Mouse (Mus musculus) heart, embryonic 16.5 days (tissue): ENCODE data around the gene Gltp. TPM values are rescaled to one million over a fixed set of nuclear protein-coding genes. Genes with fewer than 3 reads are reported as not detected.

Experiments used
- ATAC-seq: fragments of 200-750 bp; cut with Nextera tagmentation; replicated peaks from 2 replicates; pipeline ENCODE4 v1.8.0; 2017; ENCODE audit warnings: moderate number of reproducible peaks; ENCODE audit not compliant: insufficient read depth, low FRiP score; ENCODE audit errors: extremely low read depth
- H3K27ac ChIP-seq: fragments of 300-500 bp; sonication (generic); 2 replicates; pipeline ENCODE4 v1.5.1; 2014; ENCODE audit warnings: mild to moderate bottlenecking, low read length, control low read depth, moderate library complexity
- H3K27me3 ChIP-seq: fragments of 300-500 bp; sonication (generic); 2 replicates; pipeline ENCODE4 v1.6.1; 2014; ENCODE audit warnings: low read length, mixed read lengths; ENCODE audit not compliant: control insufficient read depth, insufficient read depth
- H3K36me3 ChIP-seq: fragments of 300-500 bp; sonication (generic); 2 replicates; pipeline ENCODE4 v1.6.1; 2014; ENCODE audit not compliant: control insufficient read depth, insufficient read depth
- H3K4me1 ChIP-seq: fragments of 300-500 bp; sonication (generic); 2 replicates; pipeline ENCODE4 v1.6.1; 2014; ENCODE audit warnings: low read length, mixed read lengths; ENCODE audit not compliant: control insufficient read depth, insufficient read depth
- H3K4me2 ChIP-seq: fragments of 300-500 bp; sonication (generic); 2 replicates; pipeline ENCODE4 v1.6.1; 2014; ENCODE audit warnings: low read depth, mild to moderate bottlenecking, control low read depth, low read length
- H3K4me3 ChIP-seq: fragments of 300-500 bp; sonication (generic); 2 replicates; pipeline ENCODE4 v1.5.1; 2014; ENCODE audit warnings: mild to moderate bottlenecking, control low read depth, low read length
- H3K9ac ChIP-seq: fragments of 300-500 bp; sonication (generic); 2 replicates; pipeline ENCODE4 v1.6.1; 2014; ENCODE audit warnings: low read length, control low read depth
- H3K9me3 ChIP-seq: fragments of 300-500 bp; sonication (generic); replicated peaks from 2 replicates; pipeline ENCODE4 v1.6.1; 2016; ENCODE audit warnings: low read length; ENCODE audit not compliant: control insufficient read depth
- WGBS: fragments of 180-500 bp; shearing (Covaris S2); extraction: QIAGEN DNeasy Blood & Tissue Kit; methylation state at CpG from one replicate; pipeline ENCODE4 v1.1.7; 2014; 5-methylcytosine and 5-hydroxymethylcytosine counted together
- polyA plus RNA-seq: library from polyadenylated mRNA; unstranded; fragments of >200 nt; fragmentation: Nextera tagmentation; extraction: Ambion mirVana; gene quantifications from 2 replicates; pipeline ENCODE4 v1.2.1, GENCODE M21; 2015

The Gltp gene
- polyA plus RNA-seq, 1 experiment from 2014 or later: 69.2 TPM

GRCm38 (mm10) chr5:114689700-114690366 lies 951 bp downstream of the Gltp start:
- Histone ChIP-seq H3K9me3 (no peaks in the 10 kb centered on the region), H3K9ac (peak overlapping the region; percentile 88), H3K4me2 (peak overlapping the region; percentile 97), H3K4me3 (peak overlapping the region; percentile 84), H3K27ac (no peak overlapping the region), H3K27me3 (no peaks in the 10 kb centered on the region; the same call in 1 of the 2 replicates), H3K36me3 (no peaks in the 10 kb centered on the region), H3K4me1 (peaks cover 12% of the 10 kb centered on the region)
- 19% methylated on average over 16 of the region's 16 CpGs for WGBS
- no peak for ATAC-seq

GRCm38 (mm10) chr5:114688703-114689102 lies 2.1 kb downstream of the Gltp start:
- 84% methylated on average over 13 of the region's 13 CpGs for WGBS
- H3K9ac ChIP-seq: no peak overlapping the region
- no peak overlapping the region for H3K27ac ChIP-seq
- no peaks in the 10 kb centered on the region for H3K9me3 ChIP-seq
- no peaks in the 10 kb centered on the region for H3K36me3 ChIP-seq
- no peaks in the 10 kb centered on the region for H3K27me3 ChIP-seq
- no peak overlapping the region for H3K4me3 ChIP-seq
- ATAC-seq: no peak
- no peak overlapping the region for H3K4me2 ChIP-seq
- H3K4me1 ChIP-seq: peaks cover 15% of the 10 kb centered on the region

- Histone ChIP-seq H3K4me1 (peaks cover 15% of the 10 kb centered on the region), H3K9me3 (no peaks in the 10 kb centered on the region), H3K4me3 (no peak overlapping the region), H3K36me3 (no peaks in the 10 kb centered on the region), H3K4me2 (no peak overlapping the region), H3K9ac (no peak overlapping the region), H3K27ac (no peak overlapping the region), H3K27me3 (no peaks in the 10 kb centered on the region)
- ATAC-seq: no peak
These were observed 2.9 kb downstream of the Gltp start for GRCm38 (mm10) chr5:114687901-114688300.

- ATAC-seq: no peak
- Histone ChIP-seq H3K4me3 (no peak overlapping the region), H3K4me1 (peaks cover 17% of the 10 kb centered on the region), H3K4me2 (no peak overlapping the region), H3K9ac (no peak overlapping the region), H3K9me3 (no peaks in the 10 kb centered on the region), H3K27ac (no peak overlapping the region), H3K27me3 (no peaks in the 10 kb centered on the region), H3K36me3 (no peaks in the 10 kb centered on the region)
- 56% methylated on average over 7 of the region's 7 CpGs for WGBS
These were observed 4.0 kb downstream of the Gltp start for GRCm38 (mm10) chr5:114686726-114687210.

GRCm38 (mm10) chr5:114685986-114686385 lies 4.8 kb downstream of the Gltp start:
- no peak overlapping the region for H3K4me2 ChIP-seq
- 87% methylated on average over 5 of the region's 5 CpGs for WGBS
- H3K9ac ChIP-seq: no peak overlapping the region
- H3K4me3 ChIP-seq: no peak overlapping the region
- H3K4me1 ChIP-seq: peaks cover 21% of the 10 kb centered on the region
- no peak overlapping the region for H3K27ac ChIP-seq
- H3K9me3 ChIP-seq: no peaks in the 10 kb centered on the region
- H3K36me3 ChIP-seq: no peaks in the 10 kb centered on the region
- no peaks in the 10 kb centered on the region for H3K27me3 ChIP-seq
- ATAC-seq: no peak

GRCm38 (mm10) chr5:114681717-114682116 lies 9.1 kb downstream of the Gltp start:
- 61% methylated on average over 8 of the region's 8 CpGs for WGBS
- H3K27ac ChIP-seq: peak overlapping the region; percentile 54
- H3K9me3 ChIP-seq: no peaks in the 10 kb centered on the region
- no peak overlapping the region for H3K4me3 ChIP-seq
- peaks cover 6% of the 10 kb centered on the region; the same call in 1 of the 2 replicates for H3K36me3 ChIP-seq
- no peak overlapping the region for H3K4me2 ChIP-seq
- no peak for ATAC-seq
- H3K9ac ChIP-seq: no peak overlapping the region
- H3K27me3 ChIP-seq: no peaks in the 10 kb centered on the region
- H3K4me1 ChIP-seq: peaks cover 16% of the 10 kb centered on the region

GRCm38 (mm10) chr5:114680676-114681285 lies 10.0 kb downstream of the Gltp start:
- Histone ChIP-seq H3K4me2 (no peak overlapping the region), H3K27me3 (no peaks in the 10 kb centered on the region), H3K4me3 (no peak overlapping the region), H3K36me3 (peaks cover 9% of the 10 kb centered on the region; the same call in 1 of the 2 replicates), H3K27ac (peak overlapping the region; percentile 57), H3K9me3 (no peaks in the 10 kb centered on the region), H3K4me1 (peaks cover 16% of the 10 kb centered on the region), H3K9ac (0 out of 2 replicates have a peak overlapping the region, but pooled peaks have one; percentile 3)
- 57% methylated on average over 19 of the region's 19 CpGs for WGBS
- no peak for ATAC-seq

- Histone ChIP-seq H3K9ac (0 out of 2 replicates have a peak overlapping the region, but pooled peaks have one; percentile 3), H3K27me3 (no peaks in the 10 kb centered on the region), H3K9me3 (no peaks in the 10 kb centered on the region), H3K4me2 (no peak overlapping the region), H3K27ac (peak overlapping the region; percentile 57), H3K4me1 (peaks cover 16% of the 10 kb centered on the region), H3K36me3 (peaks cover 12% of the 10 kb centered on the region; the same call in 1 of the 2 replicates), H3K4me3 (no peak overlapping the region)
- ATAC-seq: no peak
- 75% methylated on average over 17 of the region's 17 CpGs for WGBS
These were observed 10.8 kb downstream of the Gltp start for GRCm38 (mm10) chr5:114679841-114680591.

- WGBS: 77% methylated on average over 8 of the region's 8 CpGs
- no peak overlapping the region for H3K27ac ChIP-seq
These were observed 16.2 kb downstream of the Gltp start for GRCm38 (mm10) chr5:114674594-114674993.

More at GRCm38 (mm10) chr5:114674594-114674993, 16.2 kb downstream of the Gltp start:
- Histone ChIP-seq H3K27me3 (no peaks in the 10 kb centered on the region), H3K4me1 (no peaks in the 10 kb centered on the region), H3K9me3 (no peaks in the 10 kb centered on the region), H3K4me3 (no peak overlapping the region), H3K4me2 (no peak overlapping the region), H3K9ac (no peak overlapping the region), H3K36me3 (peaks cover 12% of the 10 kb centered on the region; the same call in 1 of the 2 replicates)
- no peak for ATAC-seq
